Mouse (Mus musculus): Measurements from ENCODE around the gene Polr3a. TPM values are rescaled to one million over a fixed set of nuclear protein-coding genes. Genes with fewer than 3 reads are reported as not detected.
"Not testable (repeated sequence)": the region's sequence is repeated elsewhere in the genome, so short reads cannot be mapped to it uniquely, and the experiment has no call there.

The Polr3a gene
- polyA plus RNA-seq, 1 experiment from 2014 or later, result 23.5 TPM

DNA sequence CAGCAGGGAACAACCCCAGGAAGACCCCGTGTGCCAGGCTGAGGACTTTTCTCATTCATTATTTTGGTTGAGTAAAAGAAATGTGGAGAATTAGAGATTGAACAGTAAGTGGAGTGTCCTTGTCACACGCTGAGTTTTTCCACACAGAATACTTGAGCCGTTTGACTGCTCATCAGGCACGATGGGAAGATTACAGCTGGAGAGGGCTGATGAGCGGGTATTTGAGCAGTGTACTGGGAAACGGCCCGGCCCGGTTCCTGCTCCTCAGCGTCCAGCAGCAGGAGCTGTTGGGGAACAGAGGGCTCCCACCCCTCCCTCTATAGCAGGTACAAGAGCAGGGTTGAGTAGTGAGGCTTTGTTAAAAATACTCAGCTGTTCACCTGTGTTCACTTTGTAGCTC, 12.6 kb upstream of the Polr3a start:
- Histone ChIP-seq H3K36me3 (ENCODE audit: control insufficient read depth, insufficient read depth, low read length) (peaks cover 49% of the 10 kb centered on the region), H3K27ac (ENCODE audit: low read length) (no peak overlapping the region)

DNA sequence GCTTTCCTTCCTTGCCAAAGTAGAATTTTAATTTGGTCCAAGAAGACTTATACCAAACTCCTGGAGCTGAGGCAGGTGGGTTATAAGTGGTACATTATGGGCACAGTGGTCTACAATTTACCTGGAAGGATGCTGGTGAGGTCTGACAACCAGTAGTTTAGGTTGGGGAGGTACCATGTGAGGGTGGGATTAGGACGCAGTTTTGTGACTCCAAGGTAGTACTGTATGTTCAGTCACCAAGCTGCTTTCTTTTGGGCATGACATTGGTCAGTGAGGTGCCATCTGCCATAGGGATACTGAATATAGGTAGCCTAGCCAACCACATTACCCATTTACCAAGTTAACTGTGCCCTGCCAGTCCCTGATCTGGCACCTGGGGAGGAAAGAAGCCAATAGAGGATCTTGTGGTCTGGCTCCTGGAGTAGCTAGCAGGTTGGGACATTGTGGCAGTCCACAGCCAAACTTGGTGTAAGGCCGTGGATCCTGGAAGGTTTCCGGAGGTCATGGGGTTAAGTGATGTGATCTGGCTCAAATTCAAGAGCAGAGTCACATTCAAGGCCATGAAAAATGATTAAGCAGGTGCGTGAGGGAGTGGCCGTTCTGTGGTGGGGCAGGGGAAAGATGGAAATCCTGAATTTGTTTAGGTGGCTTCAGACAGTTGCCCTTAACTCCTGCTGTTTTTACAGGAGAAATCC, 11.8 kb upstream of the Polr3a start:
- H3K9ac ChIP-seq (replicated peaks; ENCODE audit: low read depth, low read length), result no peak overlapping the region
- H3K9me3 ChIP-seq (ENCODE audit: control insufficient read depth, low read depth, low read length), result no peaks in the 10 kb centered on the region
- H3K27me3 ChIP-seq (ENCODE audit: control insufficient read depth, insufficient read depth, low read length), result no peaks in the 10 kb centered on the region
- no peak for ATAC-seq (ENCODE audit: insufficient number of reproducible peaks, insufficient read depth, low FRiP score, low read depth)
- H3K27ac ChIP-seq (ENCODE audit: low read length), result no peak overlapping the region
- H3K4me3 ChIP-seq (ENCODE audit: low read depth, low read length), result no peak overlapping the region
- no peak overlapping the region for H3K4me2 ChIP-seq (replicated peaks; ENCODE audit: low read depth, low read length)
- H3K4me1 ChIP-seq (ENCODE audit: control insufficient read depth, insufficient read depth, low read length), result peaks cover 14% of the 10 kb centered on the region
- 50% methylated on average over 5 of the region's 5 CpGs for WGBS
- H3K36me3 ChIP-seq (ENCODE audit: control insufficient read depth, insufficient read depth, low read length), result peaks cover 57% of the 10 kb centered on the region

More for the DNA sequence above, 12.6 kb upstream of the Polr3a start:
- 39% methylated on average over 9 of the region's 9 CpGs for WGBS
- Histone ChIP-seq H3K9me3 (ENCODE audit: control insufficient read depth, low read depth, low read length) (no peaks in the 10 kb centered on the region), H3K4me1 (ENCODE audit: control insufficient read depth, insufficient read depth, low read length) (peaks cover 7% of the 10 kb centered on the region; the same call in 1 of the 2 replicates), H3K4me2 (replicated peaks; ENCODE audit: low read depth, low read length) (no peak overlapping the region), H3K9ac (replicated peaks; ENCODE audit: low read depth, low read length) (no peak overlapping the region), H3K27me3 (ENCODE audit: control insufficient read depth, insufficient read depth, low read length) (no peaks in the 10 kb centered on the region), H3K4me3 (ENCODE audit: low read depth, low read length) (no peak overlapping the region)
- no peak for ATAC-seq (ENCODE audit: insufficient number of reproducible peaks, insufficient read depth, low FRiP score, low read depth)

DNA sequence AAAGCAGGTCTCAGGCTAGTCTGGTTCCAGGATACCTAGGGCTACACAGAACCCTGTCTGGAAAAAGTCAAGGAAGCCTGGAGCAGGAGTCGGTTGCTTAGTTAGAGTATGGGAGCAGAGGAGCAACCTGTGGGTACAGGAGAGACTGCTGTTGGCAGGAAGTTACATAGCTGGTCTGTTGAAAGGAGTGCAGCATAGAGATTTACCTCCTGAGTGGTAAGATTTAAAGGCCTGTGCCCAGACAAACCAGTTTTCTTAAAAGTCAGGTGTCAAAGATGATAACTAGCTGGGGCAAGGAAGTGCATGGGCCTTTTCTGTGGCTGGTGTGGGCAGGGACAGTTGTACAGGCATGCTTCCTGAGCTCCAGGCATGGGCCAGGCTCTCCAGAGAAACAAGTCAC, 10.6 kb upstream of the Polr3a start:
- WGBS, result 86% methylated on average over 1 of the region's 1 CpGs
- no peak overlapping the region for H3K4me2 ChIP-seq (replicated peaks; ENCODE audit: low read depth, low read length)
- no peak overlapping the region for H3K27ac ChIP-seq (ENCODE audit: low read length)
- no peak overlapping the region for H3K9ac ChIP-seq (replicated peaks; ENCODE audit: low read depth, low read length)
- no peak overlapping the region for H3K4me3 ChIP-seq (ENCODE audit: low read depth, low read length)
- peaks cover 69% of the 10 kb centered on the region for H3K36me3 ChIP-seq (ENCODE audit: control insufficient read depth, insufficient read depth, low read length)
- no peaks in the 10 kb centered on the region for H3K9me3 ChIP-seq (ENCODE audit: control insufficient read depth, low read depth, low read length)
- no peak for ATAC-seq (ENCODE audit: insufficient number of reproducible peaks, insufficient read depth, low FRiP score, low read depth)
- no peaks in the 10 kb centered on the region for H3K27me3 ChIP-seq (ENCODE audit: control insufficient read depth, insufficient read depth, low read length)
- peaks cover 26% of the 10 kb centered on the region for H3K4me1 ChIP-seq (ENCODE audit: control insufficient read depth, insufficient read depth, low read length)

DNA sequence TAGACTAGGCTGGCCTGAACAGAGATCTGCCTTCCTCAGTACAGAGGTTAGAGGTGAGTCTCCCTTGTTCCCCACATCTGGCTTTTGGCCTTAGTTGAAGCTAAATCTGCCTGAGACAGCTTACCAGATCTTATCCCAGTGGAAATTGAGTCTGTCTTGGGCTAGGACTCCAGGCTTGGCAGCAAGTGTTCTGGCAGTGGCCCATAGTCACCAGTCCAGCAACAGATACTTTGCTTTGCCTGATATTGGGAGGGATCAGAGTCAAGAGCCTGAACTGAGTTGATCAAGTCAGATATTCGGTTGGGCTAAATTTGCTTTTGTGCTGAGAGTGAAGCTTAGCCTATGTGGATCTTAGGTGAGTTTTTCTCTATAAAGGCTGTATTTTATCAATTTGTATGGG, 9.6 kb upstream of the Polr3a start:
- no peak overlapping the region for H3K9ac ChIP-seq (replicated peaks; ENCODE audit: low read depth, low read length)
- no peaks in the 10 kb centered on the region for H3K27me3 ChIP-seq (ENCODE audit: control insufficient read depth, insufficient read depth, low read length)
- no peaks in the 10 kb centered on the region for H3K9me3 ChIP-seq (ENCODE audit: control insufficient read depth, low read depth, low read length)
- no peak for ATAC-seq (ENCODE audit: insufficient number of reproducible peaks, insufficient read depth, low FRiP score, low read depth)
- no peak overlapping the region for H3K4me2 ChIP-seq (replicated peaks; ENCODE audit: low read depth, low read length)
- H3K36me3 ChIP-seq (ENCODE audit: control insufficient read depth, insufficient read depth, low read length), result peaks cover 75% of the 10 kb centered on the region
- WGBS, result 91% methylated on average over 1 of the region's 1 CpGs
- no peak overlapping the region for H3K4me3 ChIP-seq (ENCODE audit: low read depth, low read length)
- no peak overlapping the region for H3K27ac ChIP-seq (ENCODE audit: low read length)
- H3K4me1 ChIP-seq (ENCODE audit: control insufficient read depth, insufficient read depth, low read length), result peaks cover 35% of the 10 kb centered on the region

DNA sequence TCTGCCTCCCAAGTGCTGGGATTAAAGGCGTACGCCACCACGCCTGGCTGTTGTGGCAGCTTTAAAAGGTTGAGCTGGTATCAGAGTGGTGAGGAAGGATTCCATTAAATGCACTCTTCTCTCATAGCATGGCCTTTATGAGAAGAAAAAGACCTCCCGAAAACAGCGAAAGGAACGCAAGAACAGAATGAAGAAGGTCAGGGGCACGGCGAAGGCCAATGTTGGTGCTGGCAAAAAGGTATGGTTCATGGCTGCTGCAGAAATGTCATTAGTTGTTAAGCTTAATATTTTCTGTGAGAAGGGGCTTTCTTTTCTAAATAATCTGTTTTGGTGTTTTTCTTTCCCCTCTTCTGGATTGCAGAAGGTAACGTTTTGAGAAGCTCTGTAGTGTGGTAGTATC, 6.4 kb upstream of the Polr3a start:
- Histone ChIP-seq H3K4me1 (ENCODE audit: control insufficient read depth, insufficient read depth, low read length) (peaks cover 31% of the 10 kb centered on the region), H3K4me3 (ENCODE audit: low read depth, low read length) (no peak overlapping the region), H3K36me3 (ENCODE audit: control insufficient read depth, insufficient read depth, low read length) (peaks cover 63% of the 10 kb centered on the region), H3K9me3 (ENCODE audit: control insufficient read depth, low read depth, low read length) (no peaks in the 10 kb centered on the region), H3K4me2 (replicated peaks; ENCODE audit: low read depth, low read length) (peak overlapping the region; percentile 10; the same call in 1 of the 2 replicates), H3K9ac (replicated peaks; ENCODE audit: low read depth, low read length) (no peak overlapping the region), H3K27me3 (ENCODE audit: control insufficient read depth, insufficient read depth, low read length) (no peaks in the 10 kb centered on the region), H3K27ac (ENCODE audit: low read length) (no peak overlapping the region)
- 87% methylated on average over 9 of the region's 9 CpGs for WGBS
- ATAC-seq (ENCODE audit: insufficient number of reproducible peaks, insufficient read depth, low FRiP score, low read depth), result no peak

DNA sequence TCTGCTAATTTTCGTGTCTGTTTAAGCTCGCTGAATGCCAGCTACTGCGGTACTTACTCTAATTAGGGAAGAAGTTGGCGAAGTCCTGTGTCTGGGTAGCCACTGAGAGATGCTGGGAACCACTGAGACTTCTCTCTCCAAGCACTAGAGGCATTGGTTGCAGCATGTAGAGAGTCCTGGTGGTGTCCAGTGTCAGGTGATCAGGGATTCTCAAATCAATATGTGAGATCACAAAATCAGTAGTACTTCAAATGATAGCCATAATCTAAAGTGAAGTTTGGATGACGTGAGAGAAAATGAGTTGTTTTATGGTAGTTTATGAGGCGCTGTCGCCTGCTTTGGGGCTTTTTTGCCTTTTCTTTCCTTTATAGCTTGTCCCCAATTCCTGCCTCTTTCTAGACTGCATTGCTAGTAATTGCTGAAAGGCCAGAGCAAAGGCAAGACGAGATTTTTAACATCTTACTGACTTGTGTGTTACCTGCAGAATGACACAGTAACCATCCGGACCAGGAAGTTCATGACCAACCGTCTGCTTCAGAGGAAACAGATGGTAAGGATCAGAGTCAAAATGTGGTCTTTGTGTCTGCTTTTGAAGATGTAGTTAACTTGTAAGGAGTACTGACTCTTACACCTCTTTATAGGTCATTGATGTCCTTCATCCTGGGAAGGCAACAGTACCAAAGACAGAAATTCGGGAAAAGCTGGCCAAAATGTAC, 4.6 kb upstream of the Polr3a start:
- 3% methylated on average over 11 of the region's 11 CpGs for WGBS
- Histone ChIP-seq H3K9me3 (ENCODE audit: control insufficient read depth, low read depth, low read length) (no peaks in the 10 kb centered on the region), H3K4me3 (ENCODE audit: low read depth, low read length) (peak overlapping the region; percentile 87), H3K27me3 (ENCODE audit: control insufficient read depth, insufficient read depth, low read length) (no peaks in the 10 kb centered on the region), H3K36me3 (ENCODE audit: control insufficient read depth, insufficient read depth, low read length) (peaks cover 45% of the 10 kb centered on the region), H3K4me2 (replicated peaks; ENCODE audit: low read depth, low read length) (peak overlapping the region; percentile 72), H3K27ac (ENCODE audit: low read length) (peak overlapping the region; percentile 91; the same call in 1 of the 2 replicates), H3K4me1 (ENCODE audit: control insufficient read depth, insufficient read depth, low read length) (peaks cover 31% of the 10 kb centered on the region), H3K9ac (replicated peaks; ENCODE audit: low read depth, low read length) (peak overlapping the region; percentile 96)
- no peak for ATAC-seq (ENCODE audit: insufficient number of reproducible peaks, insufficient read depth, low FRiP score, low read depth)

DNA sequence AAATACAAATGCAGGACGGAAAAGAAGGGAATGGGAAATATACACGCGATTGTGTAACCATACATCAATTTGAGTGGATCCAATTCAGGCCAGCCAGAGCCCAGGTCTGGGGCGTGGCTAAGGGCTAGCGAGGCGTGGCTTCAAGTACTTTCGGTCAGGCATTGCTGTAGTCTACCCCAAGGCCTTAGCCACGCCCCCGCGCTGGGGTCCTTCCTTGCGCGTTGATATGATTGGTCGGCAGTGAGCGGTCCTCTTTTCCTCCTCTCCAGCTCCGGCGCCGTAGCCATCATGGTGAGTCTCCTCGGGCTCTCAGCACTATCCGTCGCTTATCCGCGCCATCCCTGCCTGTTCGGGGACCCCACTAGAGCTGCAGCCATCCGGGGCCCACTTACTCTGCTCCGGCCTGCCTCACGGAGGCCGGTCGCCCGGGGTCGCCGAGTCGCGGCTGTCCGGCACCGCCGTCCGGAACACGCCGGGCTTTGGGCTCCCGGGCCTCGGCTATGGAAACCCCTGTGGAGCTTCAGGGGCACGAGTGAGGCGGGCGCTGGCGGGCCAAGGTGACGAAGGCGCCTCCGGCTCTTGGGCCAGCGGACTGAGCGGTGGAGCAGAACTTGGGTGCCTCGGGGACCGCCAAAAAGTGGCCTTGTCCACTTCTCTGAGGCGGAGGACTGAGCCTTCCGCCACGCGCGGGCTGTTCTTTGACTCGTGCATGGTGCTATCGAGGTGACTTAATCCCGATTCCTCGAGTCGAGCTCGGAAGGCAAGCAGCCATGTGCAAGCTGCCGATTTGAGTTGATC, 3.8 kb upstream of the Polr3a start:
- H3K27ac ChIP-seq (ENCODE audit: low read length), result peak overlapping the region; percentile 91
- peak overlapping the region; percentile 72 for H3K4me2 ChIP-seq (replicated peaks; ENCODE audit: low read depth, low read length)
- no peaks in the 10 kb centered on the region for H3K9me3 ChIP-seq (ENCODE audit: control insufficient read depth, low read depth, low read length)
- H3K36me3 ChIP-seq (ENCODE audit: control insufficient read depth, insufficient read depth, low read length), result peaks cover 38% of the 10 kb centered on the region
- WGBS, result under 1% methylated on average over 64 of the region's 64 CpGs
- H3K4me3 ChIP-seq (ENCODE audit: low read depth, low read length), result peak overlapping the region; percentile 87
- ATAC-seq (ENCODE audit: insufficient number of reproducible peaks, insufficient read depth, low FRiP score, low read depth), result peak; percentile 94
- no peaks in the 10 kb centered on the region for H3K27me3 ChIP-seq (ENCODE audit: control insufficient read depth, insufficient read depth, low read length)
- H3K9ac ChIP-seq (replicated peaks; ENCODE audit: low read depth, low read length), result peak overlapping the region; percentile 96
- H3K4me1 ChIP-seq (ENCODE audit: control insufficient read depth, insufficient read depth, low read length), result peaks cover 36% of the 10 kb centered on the region

DNA sequence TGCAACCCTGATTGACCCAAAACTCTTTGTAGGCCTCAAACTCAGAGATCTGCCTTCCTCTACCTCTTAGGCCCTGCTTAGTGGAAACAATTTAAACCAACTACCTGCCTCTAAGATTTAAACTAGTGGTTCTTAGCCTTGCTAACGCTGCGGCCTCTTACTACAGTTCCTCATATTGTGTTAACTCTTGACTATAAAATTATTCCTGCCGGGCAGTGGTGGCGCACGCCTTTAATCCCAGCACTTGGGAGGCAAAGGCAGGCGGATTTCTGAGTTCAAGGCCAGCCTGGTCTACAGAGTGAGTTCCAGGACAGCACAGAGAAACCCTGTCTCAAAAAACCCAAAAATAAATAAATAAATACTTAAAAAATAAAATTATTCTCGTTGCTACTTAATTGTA, 2.9 kb upstream of the Polr3a start:
- Histone ChIP-seq H3K36me3 (ENCODE audit: control insufficient read depth, insufficient read depth, low read length) (peaks cover 29% of the 10 kb centered on the region), H3K4me1 (ENCODE audit: control insufficient read depth, insufficient read depth, low read length) (peaks cover 38% of the 10 kb centered on the region)
- not testable (repeated sequence) for H3K27me3 ChIP-seq (ENCODE audit: control insufficient read depth, insufficient read depth, low read length); H3K9ac ChIP-seq (replicated peaks; ENCODE audit: low read depth, low read length); ATAC-seq (ENCODE audit: insufficient number of reproducible peaks, insufficient read depth, low FRiP score, low read depth); H3K9me3 ChIP-seq (ENCODE audit: control insufficient read depth, low read depth, low read length); H3K4me3 ChIP-seq (ENCODE audit: low read depth, low read length); H3K4me2 ChIP-seq (replicated peaks; ENCODE audit: low read depth, low read length); H3K27ac ChIP-seq (ENCODE audit: low read length)
- 88% methylated on average over 7 of the region's 7 CpGs for WGBS

All from stomach, embryonic 14.5 days (tissue).